Mouse (Mus musculus): ENCODE data around the gene Gm38392. TPM values are rescaled to one million over a fixed set of nuclear protein-coding genes. Genes with fewer than 3 reads are reported as not detected.
"Not testable (repeated sequence)": the region's sequence is repeated elsewhere in the genome, so short reads cannot be mapped to it uniquely, and the experiment has no call there.

Gm38392 gene
- under 1 TPM in 1 of 2 experiments, not detected in 1; 0.81 TPM for total RNA-seq (2021)

DNA sequence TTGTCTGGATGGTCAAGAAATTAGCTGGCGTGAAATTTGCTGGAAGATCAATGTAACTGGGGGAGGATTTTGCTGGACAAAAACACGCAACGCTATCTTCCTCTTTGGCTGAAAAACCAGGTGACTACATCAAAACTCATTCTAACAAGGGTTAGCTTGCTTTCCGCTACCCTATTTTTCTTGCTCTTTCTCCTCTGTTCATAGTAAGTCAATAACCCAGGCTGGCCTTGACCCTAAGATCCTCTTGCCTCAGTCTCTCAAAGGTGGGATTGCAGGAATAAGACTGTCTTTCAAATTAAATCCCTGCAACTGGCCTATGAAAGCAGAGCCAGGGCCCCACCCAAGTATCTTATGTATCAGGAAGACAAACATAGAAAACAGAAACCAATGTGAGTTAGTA is at the start of gene Gm38392:
Gene Gm38392 (minus strand): TSS at position 101 of the 400 bp plus-strand sequence.
- intact Hi-C loops (cut with DNase I), result no loop called here
- no peak for DNase-seq (ENCODE audit: extremely low spot score in 1 of 2, low spot score in 2 of 2)

DNA sequence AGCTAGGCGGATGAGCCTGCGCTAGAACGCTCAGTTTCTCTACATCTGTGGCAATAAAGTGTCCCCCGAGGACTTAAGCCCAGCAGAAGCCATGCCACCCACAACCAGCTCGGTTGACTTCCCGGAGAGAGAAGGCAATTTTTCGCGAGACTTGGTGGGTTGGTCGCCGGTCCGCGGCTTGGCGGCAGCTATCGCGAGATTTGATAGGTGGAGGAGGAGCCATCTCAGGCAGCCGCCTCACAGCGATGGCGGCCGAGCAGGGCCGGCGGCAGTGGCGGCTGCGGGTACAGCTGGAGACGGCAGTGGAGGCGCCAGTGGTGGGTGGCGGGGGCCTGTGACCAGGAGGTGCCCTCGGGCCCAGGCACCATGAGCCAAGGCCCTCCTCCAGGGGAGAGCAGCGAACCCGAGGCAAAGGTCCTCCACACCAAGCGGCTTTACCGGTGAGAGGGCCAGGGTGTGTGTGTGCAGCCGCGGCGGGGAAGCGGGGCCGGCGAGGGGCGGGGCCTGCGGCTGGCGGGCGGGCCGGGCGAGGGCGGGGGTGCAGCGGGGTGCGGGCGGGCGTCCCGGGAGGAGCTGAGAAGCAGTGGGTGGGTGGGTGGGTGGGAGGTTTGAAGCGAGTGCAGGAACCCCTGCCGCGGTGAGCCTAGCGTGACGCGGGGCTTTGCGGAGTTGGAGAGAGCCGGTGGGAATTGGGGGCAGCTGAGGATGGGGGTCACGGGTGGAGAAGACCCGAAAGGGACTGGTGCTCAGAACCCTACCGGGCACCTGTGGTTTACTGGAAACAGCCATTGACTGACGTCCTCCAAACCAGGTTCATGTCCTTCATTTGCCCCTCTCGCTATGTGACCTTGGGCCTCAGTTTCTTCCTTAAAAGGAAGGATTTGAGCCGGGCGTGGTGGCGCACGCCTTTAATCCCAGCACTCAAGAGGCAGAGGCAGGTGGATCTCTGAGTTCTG is 49.3 kb upstream of the Gm38392 start, which contains the start of the genes Tmem79 and Smg5:
Gene Tmem79 (minus strand): TSS at position 91 of the 956 bp plus-strand sequence.
Gene Smg5 (plus strand): TSS at position 203 of the 956 bp plus-strand sequence.
- intact Hi-C loops (cut with DNase I), result no loop called here
- peak; percentile 95 to 97 for DNase-seq (ENCODE audit: extremely low spot score in 1 of 2, low spot score in 2 of 2)

DNA sequence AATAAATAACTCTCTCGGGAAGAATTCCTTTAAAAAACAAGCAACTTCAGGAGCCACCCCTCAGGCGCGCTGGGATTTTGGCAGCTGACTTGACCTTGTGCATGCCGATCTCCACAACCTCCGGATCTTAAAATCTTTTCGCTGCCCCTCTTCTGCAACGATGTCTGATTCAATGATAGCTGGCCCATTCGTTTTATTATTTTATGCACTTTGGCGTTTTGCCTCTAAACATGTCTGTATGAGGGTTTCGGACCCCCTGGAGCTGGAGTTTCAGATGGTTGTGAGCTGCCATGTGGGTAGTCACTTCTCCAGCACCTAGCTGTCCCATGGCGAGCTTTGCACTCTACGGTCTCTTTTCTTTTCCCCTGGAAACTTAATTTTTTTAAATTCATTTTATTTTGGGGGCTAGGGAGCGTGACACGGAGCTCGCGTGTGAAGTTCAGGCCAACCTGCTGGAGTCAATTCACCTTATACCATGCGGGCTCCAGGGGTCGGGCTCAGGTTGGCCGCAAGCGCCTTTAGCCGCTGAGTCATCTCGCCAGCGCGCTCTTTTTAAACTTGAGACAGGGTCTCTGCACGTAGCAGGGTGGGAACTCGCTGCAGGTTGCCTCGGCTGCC is 48.5 kb upstream of the Gm38392 start:
- no peak for DNase-seq (ENCODE audit: extremely low spot score in 1 of 2, low spot score in 2 of 2)
- intact Hi-C loops (cut with DNase I), result no loop called here

DNA sequence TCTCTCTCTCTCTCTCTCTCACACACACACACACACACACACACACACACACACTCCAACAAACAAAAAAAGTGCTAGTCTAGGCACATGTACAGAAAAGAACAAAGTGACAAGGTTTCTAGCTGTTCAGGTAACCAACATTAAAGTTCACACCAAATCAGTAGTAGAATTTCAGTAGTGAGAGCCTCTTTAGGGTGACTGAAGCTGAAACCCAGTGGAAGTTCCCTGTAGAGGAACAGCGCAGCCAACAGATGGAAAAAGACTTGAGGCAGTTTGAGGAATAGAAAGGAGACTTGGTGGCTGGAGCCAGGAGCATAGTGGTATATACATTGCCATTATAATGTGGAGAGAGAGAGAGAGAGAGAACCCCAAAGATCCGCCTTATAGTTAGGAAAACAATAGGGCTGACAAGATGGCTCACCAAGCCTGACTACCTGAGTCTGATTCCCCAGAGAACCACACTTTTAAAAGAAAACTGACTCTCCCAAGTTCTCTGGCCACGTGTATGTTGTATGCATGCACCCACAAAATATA is 48.0 kb upstream of the Gm38392 start:
- intact Hi-C loops (cut with DNase I), result no loop called here
- no peak for DNase-seq (ENCODE audit: extremely low spot score in 1 of 2, low spot score in 2 of 2)

DNA sequence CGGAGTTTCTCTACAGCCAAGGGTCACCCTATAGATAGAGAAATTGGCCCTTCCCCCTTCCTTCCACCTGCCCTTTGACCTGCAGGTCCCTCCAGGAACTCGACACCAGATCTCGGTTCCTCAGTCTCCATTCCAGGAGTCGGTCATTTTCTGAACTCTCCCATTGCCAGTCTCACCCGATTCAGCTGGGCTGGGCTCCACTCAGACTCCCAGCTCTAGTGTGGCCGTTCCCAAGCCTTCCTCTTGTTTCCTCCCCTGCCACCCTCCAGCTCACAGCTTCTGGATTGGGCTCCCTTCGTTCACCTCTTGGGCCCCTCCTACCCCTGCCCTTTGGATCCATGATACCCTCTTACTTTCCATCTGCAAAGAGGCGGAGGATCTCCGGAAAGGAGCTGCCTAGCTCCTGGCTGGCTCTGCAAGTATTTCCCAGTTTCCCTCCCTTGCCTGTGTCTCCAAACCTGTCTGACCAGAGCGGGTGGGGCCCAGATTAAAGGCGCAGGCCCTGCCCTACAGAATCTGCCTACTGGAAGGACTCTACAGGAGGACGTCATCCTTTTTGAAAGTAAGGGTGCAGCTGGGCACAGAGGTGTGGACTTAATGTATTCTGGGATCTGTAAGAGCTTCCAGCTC is 47.1 kb upstream of the Gm38392 start:
- intact Hi-C loops (cut with DNase I), result no loop called here
- no peak for DNase-seq (ENCODE audit: extremely low spot score in 1 of 2, low spot score in 2 of 2)

DNA sequence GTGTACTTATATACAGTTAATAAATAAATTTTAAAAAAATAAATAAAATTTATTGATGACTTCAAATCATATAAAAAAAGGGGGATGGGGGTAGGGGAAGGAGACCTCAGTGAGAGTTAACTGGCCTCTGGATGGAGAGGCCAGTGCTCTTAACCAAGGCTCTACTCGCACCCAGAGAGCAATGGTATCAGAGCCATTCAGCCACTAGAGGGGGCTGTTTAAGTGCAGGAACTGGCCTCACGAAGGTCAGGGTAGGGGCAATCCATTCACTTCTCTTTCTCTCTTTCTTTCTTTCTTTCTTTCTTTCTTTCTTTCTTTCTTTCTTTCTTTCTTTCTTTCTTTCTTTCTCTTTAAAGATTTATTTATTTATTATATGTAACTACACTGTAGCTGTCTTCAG is 44.3 kb upstream of the Gm38392 start:
- no peak for DNase-seq (ENCODE audit: extremely low spot score in 1 of 2, low spot score in 2 of 2)
- intact Hi-C loops (cut with DNase I), result no loop called here

DNA sequence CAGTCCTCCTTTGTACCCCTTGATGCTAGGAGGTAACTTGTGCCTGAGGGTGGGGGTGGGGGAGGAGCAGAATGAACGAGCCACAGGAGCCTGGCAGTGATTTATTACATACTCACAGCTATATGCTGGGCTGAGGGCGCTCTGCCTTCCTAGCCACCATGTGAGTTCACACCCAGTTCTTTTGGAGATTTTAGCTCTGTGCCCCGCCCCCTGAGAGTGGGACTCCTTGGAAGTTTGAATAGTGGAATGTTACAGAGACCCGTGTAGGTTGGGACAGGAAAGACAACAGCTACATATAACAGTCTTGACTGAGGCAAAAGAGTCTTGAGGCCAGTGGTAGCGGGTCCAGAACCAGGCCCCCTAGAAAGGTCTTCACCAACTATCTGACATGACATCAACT is 41.9 kb upstream of the Gm38392 start:
- no peak for DNase-seq (ENCODE audit: extremely low spot score in 1 of 2, low spot score in 2 of 2)
- intact Hi-C loops (cut with DNase I), result no loop called here

DNA sequence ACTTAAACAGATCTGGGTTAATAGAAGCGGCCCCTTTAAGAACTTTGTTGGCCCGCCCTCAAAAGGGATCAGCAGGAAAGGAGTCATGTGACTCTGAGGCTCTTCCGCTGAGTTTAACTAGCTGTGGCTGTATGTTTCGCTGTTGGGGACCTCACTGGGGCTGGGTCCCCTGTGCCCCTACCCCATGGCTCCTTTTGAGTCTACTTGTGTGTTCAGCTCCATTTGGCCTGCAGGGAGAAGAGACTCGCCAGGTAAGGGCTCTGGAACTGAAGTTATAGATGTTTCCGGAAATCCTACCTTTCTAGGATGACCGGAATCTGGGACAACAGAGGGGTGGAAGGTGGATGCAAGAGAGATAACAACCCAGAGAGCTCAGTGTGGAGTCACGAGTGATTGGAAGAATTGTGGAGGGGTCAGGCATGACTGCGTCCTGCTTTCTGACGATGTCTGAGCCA is 38.0 kb upstream of the Gm38392 start, which contains the start of gene Glmp:
Gene Glmp (plus strand): TSS at position 73 of the 455 bp plus-strand sequence.
- intact Hi-C loops (cut with DNase I), result no loop called here
- peak; percentile 49 to 67 for DNase-seq (ENCODE audit: extremely low spot score in 1 of 2, low spot score in 2 of 2)

DNA sequence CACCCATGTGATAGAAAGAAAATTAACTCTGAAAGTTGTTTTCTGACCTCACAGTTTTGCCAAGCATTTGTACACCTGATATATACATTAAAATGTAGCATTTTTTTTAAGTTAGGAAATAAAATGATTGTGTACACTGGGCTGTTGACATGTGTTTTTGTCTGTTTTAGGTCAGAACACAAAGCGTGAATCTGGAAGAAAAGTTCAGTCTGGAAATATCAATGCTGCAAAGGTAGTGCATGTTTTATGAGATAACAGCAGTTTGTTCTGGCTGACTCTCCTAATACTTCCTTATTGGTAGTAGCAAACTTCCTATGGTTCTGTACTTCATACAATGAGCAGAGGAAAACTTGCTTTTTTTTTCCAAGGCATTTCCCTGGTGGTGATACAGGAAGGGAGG is 12.2 kb upstream of the Gm38392 start:
- DNase-seq (ENCODE audit: extremely low spot score in 1 of 2, low spot score in 2 of 2), result no peak
- intact Hi-C loops (cut with DNase I), result no loop called here

DNA sequence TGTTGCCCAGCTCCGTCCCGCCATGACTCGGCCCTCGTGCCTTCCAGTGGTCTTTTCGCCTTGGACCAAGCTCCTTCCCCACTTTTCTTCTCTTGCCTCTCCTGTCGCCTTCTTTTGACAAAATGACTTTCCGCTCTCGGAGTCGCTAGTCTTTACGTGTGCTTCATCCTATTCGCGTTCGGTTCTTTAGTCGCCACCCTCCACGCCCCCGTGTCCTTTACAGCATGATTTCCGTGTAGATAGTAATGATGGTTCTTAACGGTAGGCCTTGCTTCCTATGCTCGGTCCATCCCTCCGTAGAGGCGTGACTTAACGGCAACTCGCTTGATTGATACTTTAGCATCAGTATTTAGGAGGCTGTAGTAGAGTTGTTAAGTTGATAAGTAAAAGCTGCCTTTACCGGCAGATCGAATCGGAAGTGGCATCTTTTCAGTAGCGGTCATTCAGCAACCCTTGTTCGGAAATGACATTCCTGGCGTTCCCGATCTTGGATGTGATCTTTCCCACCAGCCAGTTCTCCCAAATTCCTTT is 10.4 kb upstream of the Gm38392 start:
- intact Hi-C loops (cut with DNase I), result no loop called here

DNA sequence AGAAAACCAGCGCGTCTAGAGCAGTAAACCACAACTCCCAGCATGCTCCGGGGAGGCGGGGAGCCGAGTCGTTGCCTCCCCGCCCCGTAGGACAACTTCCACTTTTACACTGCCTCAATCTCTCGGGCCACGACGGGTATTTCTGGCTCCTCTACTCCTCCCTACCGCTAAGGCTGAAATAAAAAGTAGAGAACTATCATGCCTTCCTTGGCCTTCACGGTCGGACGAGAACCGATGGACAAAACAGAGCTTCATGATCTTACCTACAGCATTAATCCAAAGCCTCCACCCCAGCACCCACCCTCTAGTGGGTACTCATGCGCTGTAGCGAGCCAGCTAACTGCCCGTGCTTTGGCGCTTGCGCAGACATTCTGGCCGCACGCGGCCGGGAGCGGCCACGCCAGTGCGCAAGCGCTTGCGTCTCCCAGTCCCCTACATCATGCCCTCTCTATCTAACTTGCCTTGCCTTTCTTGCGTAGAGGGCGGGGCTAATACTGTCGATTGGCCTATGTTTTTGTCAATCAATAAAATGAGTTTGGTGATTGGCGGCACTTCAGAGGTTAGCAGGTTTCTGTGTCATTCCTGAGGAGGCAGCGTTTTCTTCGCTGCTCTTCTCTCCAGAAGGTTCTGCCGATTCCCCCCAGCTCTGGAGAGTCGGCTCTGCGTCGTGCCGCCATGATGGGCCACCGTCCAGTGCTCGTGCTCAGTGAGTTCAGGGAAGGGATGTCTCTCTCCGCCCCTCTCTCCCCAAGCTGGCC is 9.7 kb upstream of the Gm38392 start, which contains the start of the genes Tsacc and Cct3:
Gene Tsacc (minus strand): TSS at position 439 of the 758 bp plus-strand sequence.
Gene Cct3 (plus strand): TSS at position 556 of the 758 bp plus-strand sequence.
- intact Hi-C loops (cut with DNase I), result no loop called here
- peak; percentile 97 to 98 for DNase-seq (ENCODE audit: extremely low spot score in 1 of 2, low spot score in 2 of 2)

More for the DNA sequence above, 10.4 kb upstream of the Gm38392 start:
- DNase-seq (ENCODE audit: extremely low spot score in 1 of 2, low spot score in 2 of 2), result peak in 1 of 2 experiments; percentile 40

DNA sequence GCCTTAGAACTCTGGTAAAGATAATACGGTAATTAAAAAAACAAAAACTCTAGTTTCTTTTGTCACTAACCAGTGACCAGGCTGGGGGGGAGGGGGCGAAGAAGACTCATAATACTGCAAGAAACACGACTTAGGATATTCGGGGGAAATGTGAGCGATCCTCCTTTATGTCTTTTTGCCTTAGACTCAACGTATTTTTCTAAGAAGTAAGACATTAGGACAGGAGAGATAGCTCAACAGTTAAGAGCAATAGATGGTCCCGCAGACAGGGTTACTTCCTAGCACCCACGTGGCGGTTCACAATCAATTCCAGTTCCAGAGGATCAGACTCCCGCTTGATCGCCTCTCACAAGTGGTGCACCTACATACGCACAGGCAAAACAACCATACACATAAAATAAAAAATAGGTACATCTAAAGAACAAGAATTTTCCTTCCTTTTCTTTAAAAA is 9.1 kb upstream of the Gm38392 start:
- peak; percentile 24 to 37 for DNase-seq (ENCODE audit: extremely low spot score in 1 of 2, low spot score in 2 of 2)
- intact Hi-C loops (cut with DNase I), result no loop called here

DNA sequence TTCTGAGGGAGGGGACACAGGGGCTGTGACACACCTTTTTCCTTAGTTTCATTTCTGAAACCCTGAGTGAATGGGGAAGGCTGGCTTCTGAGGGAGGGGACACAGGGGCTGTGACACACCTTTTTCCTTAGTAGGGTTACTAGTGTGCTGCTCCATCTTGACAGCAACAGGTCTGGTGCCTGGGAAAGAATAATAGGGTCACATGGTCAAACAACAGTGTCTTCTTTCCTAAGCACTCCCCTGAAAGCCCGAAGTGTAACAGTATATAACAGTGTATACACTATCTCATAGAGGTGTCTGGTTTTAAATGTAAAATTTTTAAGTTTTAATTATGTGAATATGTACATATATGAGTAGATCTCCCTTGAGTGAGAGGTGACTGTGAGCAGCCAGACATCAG is 8.3 kb upstream of the Gm38392 start:
- DNase-seq (ENCODE audit: extremely low spot score in 1 of 2, low spot score in 2 of 2); intact Hi-C loops (cut with DNase I): not testable (repeated sequence)

DNA sequence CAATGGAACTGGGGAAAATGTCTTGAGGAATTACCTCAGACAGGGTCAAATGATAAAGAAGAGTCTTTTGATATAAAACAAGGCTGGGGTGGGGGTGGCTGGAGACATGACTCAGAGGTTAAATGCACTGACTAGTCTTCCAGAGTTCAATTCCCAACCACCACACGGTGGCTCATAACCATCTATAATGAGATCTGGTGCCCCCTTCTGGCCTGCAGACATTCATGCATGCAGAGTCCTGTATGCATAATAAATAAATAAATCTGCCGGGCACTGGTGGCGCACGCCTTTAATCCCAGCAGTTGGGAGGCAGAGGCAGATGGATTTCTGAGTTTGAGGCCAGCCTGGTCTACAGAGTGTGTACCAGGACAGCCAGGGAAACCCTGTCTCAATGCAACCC is 5.0 kb upstream of the Gm38392 start:
- no peak for DNase-seq (ENCODE audit: extremely low spot score in 1 of 2, low spot score in 2 of 2)
- intact Hi-C loops (cut with DNase I), result no loop called here

DNA sequence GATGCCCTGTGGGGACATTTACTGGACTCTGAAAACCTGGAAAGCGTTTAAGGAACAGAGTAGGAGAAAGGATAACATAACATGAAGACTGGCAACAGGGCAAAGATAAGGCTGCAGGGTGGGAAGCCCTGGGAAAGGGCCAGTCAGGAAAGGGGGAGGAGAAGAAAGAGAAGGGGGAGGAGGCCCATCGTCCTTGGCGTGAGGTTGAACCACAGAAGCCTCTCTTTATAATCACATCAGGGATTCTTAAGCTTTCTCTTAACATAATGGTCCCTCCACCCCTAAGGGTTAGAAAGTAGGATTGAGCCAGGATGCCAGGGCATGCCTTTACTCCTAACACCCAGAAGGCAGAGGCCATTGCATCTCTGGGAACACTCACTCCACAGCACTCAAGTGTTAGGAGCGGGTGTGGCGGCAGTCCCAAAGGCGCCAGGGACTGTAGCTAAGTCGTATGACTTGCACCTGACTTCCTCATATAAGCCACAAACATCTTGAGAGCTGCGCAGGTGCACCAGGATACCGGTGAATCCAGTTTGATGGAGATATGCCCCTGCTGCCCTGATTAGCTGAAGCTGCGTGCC is 1.2 kb upstream of the Gm38392 start:
- DNase-seq (ENCODE audit: extremely low spot score in 1 of 2, low spot score in 2 of 2); intact Hi-C loops (cut with DNase I): not testable (repeated sequence)

DNA sequence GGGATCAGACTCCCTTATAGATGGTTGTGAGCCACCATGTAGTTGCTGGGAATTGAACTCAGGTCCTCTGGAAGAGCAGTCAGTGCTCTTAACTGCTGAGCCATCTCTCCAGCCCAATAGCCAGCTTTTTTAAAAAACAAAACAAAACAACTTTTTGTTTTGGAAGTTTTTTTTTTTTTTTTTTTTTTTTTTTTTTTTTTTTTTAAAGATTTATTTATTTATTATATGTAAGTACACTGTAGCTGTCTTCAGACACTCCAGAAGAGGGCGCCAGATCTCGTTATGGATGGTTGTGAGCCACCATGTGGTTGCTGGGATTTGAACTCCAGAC is 1.5 kb downstream of the Gm38392 start:
- DNase-seq (ENCODE audit: extremely low spot score in 1 of 2, low spot score in 2 of 2); intact Hi-C loops (cut with DNase I): not testable (repeated sequence)

DNA sequence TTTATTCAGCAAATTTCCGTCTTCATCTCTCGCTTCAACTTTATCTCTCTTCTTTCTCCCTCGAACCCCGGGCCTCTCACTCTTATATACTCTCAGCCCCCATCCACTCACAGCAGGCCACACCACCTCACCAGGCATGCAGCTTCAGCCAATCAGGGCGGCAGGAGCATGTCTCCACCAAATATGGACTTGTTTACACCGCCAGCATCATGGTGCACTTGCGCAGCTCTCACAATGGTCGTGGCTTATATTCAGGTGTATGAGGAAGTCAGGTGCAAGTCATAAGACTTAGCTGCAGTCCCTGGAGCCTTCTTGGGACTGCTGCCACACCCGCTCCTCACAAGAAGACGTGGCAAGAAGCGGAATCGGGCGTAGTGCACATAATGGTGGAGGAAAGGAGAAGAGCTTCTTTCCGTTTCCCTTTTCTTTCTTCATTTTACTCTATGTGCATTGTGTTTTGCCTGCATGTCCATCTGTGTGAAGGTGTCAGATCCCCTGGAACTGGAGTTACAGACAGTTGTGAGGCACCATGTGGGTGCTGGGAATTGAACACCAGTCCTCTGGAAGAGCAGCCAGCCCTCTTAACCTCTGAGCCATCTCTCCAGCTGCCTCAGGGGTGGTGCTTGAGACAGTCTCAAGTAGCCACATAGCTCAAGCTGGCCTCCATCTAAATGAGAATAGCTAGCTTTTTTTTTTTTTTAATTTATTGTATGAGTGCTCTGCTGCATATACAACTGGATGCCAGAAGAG is 2.0 kb downstream of the Gm38392 start:
- DNase-seq (ENCODE audit: extremely low spot score in 1 of 2, low spot score in 2 of 2), result not testable (repeated sequence)

More for the DNA sequence above, 2.0 kb downstream of the Gm38392 start:
- intact Hi-C loops (cut with DNase I), result not testable (repeated sequence)

All from left cerebral cortex, postnatal 10 days (tissue).